Mouse (Mus musculus) lung, postnatal 25 days (tissue): Measurements from ENCODE around the gene Glmn.
A peak's percentile ranks its signal among the peaks of the same experiment; 100 is the strongest.

Source experiments
- DNase-seq: peaks from one replicate; pipeline ENCODE4 v3.0.0; 2022; ENCODE audit warnings: low spot score

Glmn gene

GRCm38 (mm10) chr5:107597301-107598077 is at the start of gene Glmn, which contains the start of gene Rpap2:
TSS of gene Glmn (minus strand) at chr5:107597888.
TSS of gene Rpap2 (plus strand) at chr5:107597373.
- peak; percentile 86 for DNase-seq

GRCm38 (mm10) chr5:107645935-107646334 is 48.2 kb upstream of the Glmn start:
- DNase-seq: no peak

- no peak for DNase-seq
These were observed 46.9 kb upstream of the Glmn start for GRCm38 (mm10) chr5:107644595-107644994.

- no peak for DNase-seq
These were observed 40.7 kb upstream of the Glmn start for GRCm38 (mm10) chr5:107638366-107638765.

- DNase-seq: no peak
These were observed 39.4 kb upstream of the Glmn start for GRCm38 (mm10) chr5:107637106-107637505.

- DNase-seq: no peak
These were observed 36.0 kb upstream of the Glmn start for GRCm38 (mm10) chr5:107633651-107634050.

GRCm38 (mm10) chr5:107621327-107621726 is 23.6 kb upstream of the Glmn start:
- no peak for DNase-seq

- DNase-seq: no peak
These were observed 20.3 kb upstream of the Glmn start for GRCm38 (mm10) chr5:107617986-107618385.

- peak; percentile 64 for DNase-seq
These were observed 13.5 kb upstream of the Glmn start for GRCm38 (mm10) chr5:107611224-107611623.

- DNase-seq: no peak
These were observed 692 bp upstream of the Glmn start for GRCm38 (mm10) chr5:107598380-107598779.

GRCm38 (mm10) chr5:107569148-107569547 is 28.5 kb downstream of the Glmn start:
- DNase-seq: no peak

- no peak for DNase-seq
These were observed 40.7 kb downstream of the Glmn start for GRCm38 (mm10) chr5:107556969-107557368.

GRCm38 (mm10) chr5:107554336-107554735 is 43.4 kb downstream of the Glmn start:
- no peak for DNase-seq

- DNase-seq: no peak
These were observed 49.2 kb downstream of the Glmn start for GRCm38 (mm10) chr5:107548444-107548843.

- no peak for DNase-seq
These were observed 49.7 kb downstream of the Glmn start for GRCm38 (mm10) chr5:107547955-107548354.

GRCm38 (mm10) chr5:107545927-107546326 is 51.8 kb downstream of the Glmn start:
- DNase-seq: peak; percentile 16

- no peak for DNase-seq
These were observed 56.0 kb downstream of the Glmn start for GRCm38 (mm10) chr5:107541696-107542095.

GRCm38 (mm10) chr5:107534581-107534980 is 63.1 kb downstream of the Glmn start, which contains the start of gene 1700028K03Rik:
TSS of gene 1700028K03Rik (plus strand) at chr5:107534709.
- DNase-seq: no peak

GRCm38 (mm10) chr5:107533590-107533989 is 64.1 kb downstream of the Glmn start:
- no peak for DNase-seq

- DNase-seq: no peak
These were observed 68.8 kb downstream of the Glmn start for GRCm38 (mm10) chr5:107528856-107529255.

GRCm38 (mm10) chr5:107524281-107524680 is 73.4 kb downstream of the Glmn start:
- no peak for DNase-seq

- DNase-seq: peak; percentile 16
These were observed 75.8 kb downstream of the Glmn start for GRCm38 (mm10) chr5:107521897-107522296.

- DNase-seq: no peak
These were observed 76.3 kb downstream of the Glmn start for GRCm38 (mm10) chr5:107521386-107521785.

GRCm38 (mm10) chr5:107518602-107519001 is 79.1 kb downstream of the Glmn start:
- DNase-seq: no peak
